Mouse (Mus musculus) cerebellum, postnatal 10 days (tissue): Measurements from ENCODE around the gene Rxrb.

Experiments used
- DNase-seq, 2 experiments: peaks; one replicate each; pipeline ENCODE4 v3.0.0; 2021; ENCODE audit warnings: mixed read lengths in 2 of 2

Rxrb gene

DNA sequence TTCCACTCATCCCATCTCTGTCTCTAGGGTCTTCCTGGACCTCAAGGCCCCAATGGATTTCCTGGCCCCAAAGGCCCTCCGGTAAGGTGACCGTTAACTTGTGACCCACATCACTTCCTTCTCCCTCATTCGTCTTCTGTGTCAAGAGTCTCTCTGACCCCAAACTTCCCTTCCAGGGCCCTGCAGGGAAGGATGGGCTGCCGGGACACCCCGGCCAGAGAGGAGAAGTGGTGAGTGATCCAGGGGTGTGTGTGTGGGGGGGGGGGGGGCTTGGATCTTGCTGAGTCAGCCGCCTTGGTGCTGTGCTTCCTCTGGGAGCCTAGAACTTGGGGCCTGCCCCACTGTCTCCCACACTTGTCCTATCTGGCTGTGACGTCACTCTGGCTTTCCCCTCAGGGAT lies 25.6 kb downstream of the Rxrb start:
- no peak for DNase-seq

- no peak for DNase-seq
Observed at GRCm38 (mm10) chr17:34068864-34069263, 37.3 kb downstream of the Rxrb start.

GRCm38 (mm10) chr17:34072091-34072490 lies 40.5 kb downstream of the Rxrb start:
- no peak for DNase-seq

GRCm38 (mm10) chr17:34075271-34075670 lies 43.7 kb downstream of the Rxrb start:
- peak; percentile 82 to 90 for DNase-seq

DNA sequence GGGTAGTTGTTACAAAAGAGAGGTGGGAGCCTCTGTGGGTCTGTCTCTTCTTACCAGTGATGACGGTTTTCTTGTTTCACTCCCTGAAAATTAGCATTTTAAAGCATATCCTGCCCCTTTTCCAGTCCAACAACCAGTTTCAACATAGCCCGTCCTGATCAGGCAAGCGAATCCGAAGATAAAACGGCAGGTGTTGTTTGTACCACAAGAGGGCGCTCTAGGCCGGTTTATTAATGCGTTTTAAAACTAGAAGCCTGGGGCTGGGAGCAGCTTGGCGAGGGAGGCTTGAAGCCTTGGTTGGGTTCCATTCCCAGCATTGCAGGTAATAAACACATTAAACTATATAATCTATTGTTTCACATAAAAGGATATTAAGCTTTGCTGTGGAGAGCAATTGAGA lies 45.9 kb downstream of the Rxrb start:
- DNase-seq = peak; percentile 85 to 91

DNA sequence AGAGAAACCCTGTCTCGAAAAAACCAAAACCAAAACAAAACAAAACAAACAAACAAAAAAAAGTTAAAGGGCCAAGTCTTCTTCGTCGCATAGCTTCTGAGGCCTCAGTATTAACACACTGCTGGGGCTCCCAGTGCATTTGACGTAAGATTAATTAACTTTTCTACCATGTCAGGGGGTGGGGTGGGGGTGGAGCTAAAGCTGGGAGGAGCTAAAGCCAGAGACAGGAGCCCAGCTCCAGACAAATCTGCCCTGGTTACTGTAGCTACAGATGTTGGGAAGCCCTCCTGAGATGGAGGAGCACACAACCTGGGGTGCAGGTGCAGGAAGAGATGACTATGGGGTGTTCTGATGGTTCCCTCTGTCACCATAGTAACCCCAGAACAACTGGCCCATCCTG lies 46.5 kb downstream of the Rxrb start:
- DNase-seq = no peak

GRCm38 (mm10) chr17:34079002-34079401 lies 47.4 kb downstream of the Rxrb start:
- no peak for DNase-seq

DNA sequence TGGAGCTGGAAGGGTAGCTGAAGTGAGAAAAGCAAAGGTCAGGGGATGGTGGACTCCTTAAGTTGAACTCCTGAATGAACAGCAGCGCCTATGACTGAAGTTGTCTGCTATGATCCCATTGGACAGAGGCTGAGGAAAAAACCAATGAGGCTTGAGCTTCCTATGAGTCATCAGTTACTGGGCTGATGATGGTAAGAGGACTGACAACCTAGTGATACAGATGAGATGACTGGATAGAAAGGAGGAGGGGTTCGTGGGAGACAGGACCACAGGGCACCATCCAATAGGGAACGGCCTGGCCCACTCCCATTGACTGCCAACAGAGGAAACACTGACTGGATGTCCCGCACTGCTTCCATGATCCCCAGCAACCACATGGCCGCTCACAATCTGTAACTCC lies 48.0 kb downstream of the Rxrb start:
- peak; percentile 47 to 61 for DNase-seq

- no peak for DNase-seq
Observed at GRCm38 (mm10) chr17:34083104-34083503, 51.5 kb downstream of the Rxrb start.

DNA sequence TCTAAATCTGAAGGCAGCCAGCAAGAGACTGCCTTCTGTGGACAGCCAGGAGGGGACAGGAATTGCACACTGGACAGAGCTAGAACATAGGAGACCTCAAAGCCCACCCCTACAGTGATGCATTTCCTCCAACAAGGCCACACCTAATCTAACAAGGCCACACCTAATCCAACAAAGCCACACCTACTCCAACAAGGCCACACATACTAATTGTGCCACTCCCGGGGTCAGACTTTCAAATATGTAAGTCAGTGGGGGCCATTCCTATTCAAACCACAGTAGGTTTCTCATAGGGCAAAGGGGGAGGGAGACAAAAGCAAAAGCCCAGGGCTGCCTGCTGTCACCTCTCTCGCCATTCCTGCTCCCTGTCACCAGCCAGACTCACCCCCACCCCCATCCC lies 55.8 kb downstream of the Rxrb start:
- no peak for DNase-seq
